ENCODE assay signal across 11 mouse cellular contexts in genomic region chr15:98983431-98984081, GRCm38 (mm10). TPM values are rescaled to one million over a fixed set of nuclear protein-coding genes. Genes with fewer than 3 reads are reported as not detected.
A peak's percentile ranks its signal among the peaks of the same experiment; 100 is the strongest.
DNase-seq lines count a peak whose midpoint lies in the region; ATAC-seq and TF ChIP-seq lines count a peak whose summit lies in the region.
"Had no signal": no experiment of that assay in that cellular context is flagged by ENCODE, and none has a peak within 500 bp of the region (broad histone marks: within the 10 kb centered on the region; RNA-seq: fewer than 3 reads in every experiment).

No protein-coding gene starts in this region.

- H3K27me3 ChIP-seq in embryonic facial prominence, embryonic 11.5 days (ENCODE audit: control insufficient read depth, insufficient read depth, low read length): no peaks in the 10 kb centered on the region
- no peaks in the 10 kb centered on the region for H3K27me3 ChIP-seq in hindbrain, embryonic 14.5 days (ENCODE audit: control insufficient read depth, insufficient read depth, low read length)

- H3K4me1 ChIP-seq in embryonic facial prominence, embryonic 11.5 days (ENCODE audit: control insufficient read depth, insufficient read depth, low read length): no peaks in the 10 kb centered on the region
- peaks cover 46% of the 10 kb centered on the region for H3K4me1 ChIP-seq in hindbrain, embryonic 14.5 days (replicated peaks; ENCODE audit: control insufficient read depth, insufficient read depth, low read length)
- peaks cover 28% of the 10 kb centered on the region for H3K4me1 ChIP-seq in olfactory bulb, adult 2 months (ENCODE audit: control insufficient read depth, insufficient read depth, low read length)

- DNase-seq in left cerebral cortex, postnatal 4 days: peak; percentile 85
- DNase-seq in left cerebral cortex, postnatal 14 days (ENCODE audit: low spot score in 2 of 2): no peak
- no peak for DNase-seq in embryonic facial prominence, embryonic 11.5 days (ENCODE audit: low spot score)
- DNase-seq in hindbrain, embryonic 14.5 days (ENCODE audit: low spot score): peak; percentile 79
- no peak for DNase-seq in ovary, postnatal 14 days (ENCODE audit: low spot score)
- DNase-seq in ovary, adult 18-20 months (ENCODE audit: low spot score): no peak
- DNase-seq: thymus, adult 18-20 months had no signal

- intact Hi-C loops in left cerebral cortex, postnatal 4 days (cut with DNase I): loop anchor here (2.0 kb wide), 1 partner anchor 31 kb away; the partner anchor contains the start of genes Gm49450 and Tuba1a
- intact Hi-C loops in left cerebral cortex, postnatal 14 days (cut with DNase I): no loop called here

- no peak overlapping the region for H3K4me2 ChIP-seq in embryonic facial prominence, embryonic 11.5 days (ENCODE audit: low read depth, low read length)
- H3K4me2 ChIP-seq in hindbrain, embryonic 14.5 days (replicated peaks): peak overlapping the region; percentile 91

- H3K4me3 ChIP-seq in embryonic facial prominence, embryonic 11.5 days (ENCODE audit: low read depth, low read length): no peak overlapping the region
- H3K4me3 ChIP-seq in hindbrain, embryonic 14.5 days (replicated peaks; ENCODE audit: low read length): peak overlapping the region; percentile 38
- H3K4me3 ChIP-seq in olfactory bulb, adult 2 months (ENCODE audit: insufficient read depth, low read depth, low read length): peak overlapping the region; percentile 8; the same call in 1 of the 2 replicates

- H3K9me3 ChIP-seq in embryonic facial prominence, embryonic 11.5 days (replicated peaks; ENCODE audit: control insufficient read depth, low read length): no peaks in the 10 kb centered on the region
- no peaks in the 10 kb centered on the region for H3K9me3 ChIP-seq in hindbrain, embryonic 14.5 days (ENCODE audit: control insufficient read depth, low read length)

- TF ChIP-seq CTCF in olfactory bulb, adult 2 months (IDR thresholded peaks at IDR 0.05; ENCODE audit: insufficient read depth, low read depth, low read length): no peak

- peak; percentile 64 for ATAC-seq in embryonic facial prominence, embryonic 11.5 days (replicated peaks; ENCODE audit: insufficient number of reproducible peaks, low FRiP score, low TSS enrichment, low read depth)
- peak; percentile 72 for ATAC-seq in hindbrain, embryonic 14.5 days (ENCODE audit: low FRiP score)
- ATAC-seq in frontal cortex, adult (ENCODE audit: low TSS enrichment): no peak

- no peak overlapping the region for H3K27ac ChIP-seq in embryonic facial prominence, embryonic 11.5 days (replicated peaks; ENCODE audit: low read depth, low read length)
- peak overlapping the region; percentile 94 for H3K27ac ChIP-seq in hindbrain, embryonic 14.5 days
- H3K27ac ChIP-seq in olfactory bulb, adult 2 months (ENCODE audit: insufficient read depth, low read depth, low read length): 0 out of 2 replicates have a peak overlapping the region, but pooled peaks have one; percentile 9

- no peaks in the 10 kb centered on the region for H3K36me3 ChIP-seq in embryonic facial prominence, embryonic 11.5 days (replicated peaks; ENCODE audit: control insufficient read depth, insufficient read depth, low read depth, low read length)
- H3K36me3 ChIP-seq in hindbrain, embryonic 14.5 days (replicated peaks; ENCODE audit: control insufficient read depth, insufficient read depth): no peaks in the 10 kb centered on the region

- WGBS in embryonic facial prominence, embryonic 11.5 days: 32% methylated on average over 16 of the region's 16 CpGs
- WGBS in hindbrain, embryonic 14.5 days: 10% methylated on average over 16 of the region's 16 CpGs
- WGBS in olfactory bulb, adult 2 months: 50% methylated on average over 16 of the region's 16 CpGs

- no peak overlapping the region for H3K9ac ChIP-seq in embryonic facial prominence, embryonic 11.5 days (replicated peaks; ENCODE audit: low read length)
- H3K9ac ChIP-seq in hindbrain, embryonic 14.5 days: peak overlapping the region; percentile 67

- no peak for TF ChIP-seq POLR2A in olfactory bulb, adult 2 months (IDR thresholded peaks at IDR 0.05; ENCODE audit: insufficient read depth, low read depth, low read length)

RNA-seq across cellular contexts. Expression of gene Tuba1a, which starts 30.1 kb away (rescaled TPM):
- 1,000 to 10,000 TPM; 8,276 to 8,744 TPM for total RNA-seq in left cerebral cortex, postnatal 4 days (2021)
- total RNA-seq in left cerebral cortex, postnatal 14 days (2021): 1,000 to 10,000 TPM; 2,132 to 2,150 TPM
- 3,177 and 3,658 TPM in 2 replicates for polyA plus RNA-seq in embryonic facial prominence, embryonic 11.5 days (2014; fragmentation: Nextera tagmentation; extraction: Ambion mirVana)
- 14,408 and 15,410 TPM in 2 replicates for polyA plus RNA-seq in hindbrain, embryonic 14.5 days (2014; fragmentation: Nextera tagmentation; extraction: Ambion mirVana)
- 1,035 TPM in 1 of 2 replicates, not detected in the other for polyA plus RNA-seq in olfactory bulb, adult 2 months (2012; ENCODE audit: insufficient read depth, insufficient read length, low replicate concordance, missing spikeins)

RNA-seq across cellular contexts. Expression of gene Gm49450, which starts 30.2 kb away (rescaled TPM):
- total RNA-seq in left cerebral cortex, postnatal 4 days (2021): not detected
- not detected for total RNA-seq in left cerebral cortex, postnatal 14 days (2021)
- not detected in 2 replicates for polyA plus RNA-seq in embryonic facial prominence, embryonic 11.5 days (2014; fragmentation: Nextera tagmentation; extraction: Ambion mirVana)
- not detected in 2 replicates for polyA plus RNA-seq in hindbrain, embryonic 14.5 days (2014; fragmentation: Nextera tagmentation; extraction: Ambion mirVana)
- polyA plus RNA-seq in olfactory bulb, adult 2 months (2012; ENCODE audit: insufficient read depth, insufficient read length, low replicate concordance, missing spikeins): not detected in 2 replicates
- total RNA-seq: liver, adult 2 months had no signal
- polyA plus RNA-seq: kidney, embryonic 14.5 days had no signal

RNA-seq across cellular contexts. Expression of gene Tuba1c, which starts 46.1 kb away (rescaled TPM):
- 100 to 1,000 TPM; 548 to 589 TPM for total RNA-seq in left cerebral cortex, postnatal 4 days (2021)
- 100 to 1,000 TPM; 129 to 142 TPM for total RNA-seq in left cerebral cortex, postnatal 14 days (2021)
- polyA plus RNA-seq in embryonic facial prominence, embryonic 11.5 days (2014; fragmentation: Nextera tagmentation; extraction: Ambion mirVana): 132 and 138 TPM in 2 replicates
- 21.7 and 24.2 TPM in 2 replicates for polyA plus RNA-seq in hindbrain, embryonic 14.5 days (2014; fragmentation: Nextera tagmentation; extraction: Ambion mirVana)
- not detected in 2 replicates for polyA plus RNA-seq in olfactory bulb, adult 2 months (2012; ENCODE audit: insufficient read depth, insufficient read length, low replicate concordance, missing spikeins)

RNA-seq across cellular contexts. Expression of gene Tuba1b, which starts 49.2 kb away (rescaled TPM):
- 1,000 to 10,000 TPM; 1,107 to 1,135 TPM for total RNA-seq in left cerebral cortex, postnatal 4 days (2021)
- total RNA-seq in left cerebral cortex, postnatal 14 days (2021): 100 to 1,000 TPM; 689 to 750 TPM
- polyA plus RNA-seq in embryonic facial prominence, embryonic 11.5 days (2014; fragmentation: Nextera tagmentation; extraction: Ambion mirVana): 2,291 and 2,381 TPM in 2 replicates
- 1,223 and 1,455 TPM in 2 replicates for polyA plus RNA-seq in hindbrain, embryonic 14.5 days (2014; fragmentation: Nextera tagmentation; extraction: Ambion mirVana)
- polyA plus RNA-seq in olfactory bulb, adult 2 months (2012; ENCODE audit: insufficient read depth, insufficient read length, low replicate concordance, missing spikeins): 649 and 1,228 TPM in 2 replicates

Comparison
In these comparisons a context has a peak if more than half of its experiments do, and no peak if none do; other contexts are left out.
1. DNase-seq: peak in left cerebral cortex, postnatal 4 days (single experiment) and hindbrain, embryonic 14.5 days (single experiment); none in left cerebral cortex, postnatal 14 days (0 of 2), embryonic facial prominence, embryonic 11.5 days (single experiment), ovary, postnatal 14 days (single experiment) and ovary, adult 18-20 months (single experiment).
2. RNA of gene Tuba1c, which starts 46.1 kb away (polyA plus RNA-seq): 132 to 138 TPM in embryonic facial prominence, embryonic 11.5 days and 21.7 to 24.2 TPM in hindbrain, embryonic 14.5 days; not detected in olfactory bulb, adult 2 months; every median in the first group is over 10 times any median in the second.